Mouse (Mus musculus): ENCODE measurements around the gene Sertad2.

The Sertad2 gene

DNA sequence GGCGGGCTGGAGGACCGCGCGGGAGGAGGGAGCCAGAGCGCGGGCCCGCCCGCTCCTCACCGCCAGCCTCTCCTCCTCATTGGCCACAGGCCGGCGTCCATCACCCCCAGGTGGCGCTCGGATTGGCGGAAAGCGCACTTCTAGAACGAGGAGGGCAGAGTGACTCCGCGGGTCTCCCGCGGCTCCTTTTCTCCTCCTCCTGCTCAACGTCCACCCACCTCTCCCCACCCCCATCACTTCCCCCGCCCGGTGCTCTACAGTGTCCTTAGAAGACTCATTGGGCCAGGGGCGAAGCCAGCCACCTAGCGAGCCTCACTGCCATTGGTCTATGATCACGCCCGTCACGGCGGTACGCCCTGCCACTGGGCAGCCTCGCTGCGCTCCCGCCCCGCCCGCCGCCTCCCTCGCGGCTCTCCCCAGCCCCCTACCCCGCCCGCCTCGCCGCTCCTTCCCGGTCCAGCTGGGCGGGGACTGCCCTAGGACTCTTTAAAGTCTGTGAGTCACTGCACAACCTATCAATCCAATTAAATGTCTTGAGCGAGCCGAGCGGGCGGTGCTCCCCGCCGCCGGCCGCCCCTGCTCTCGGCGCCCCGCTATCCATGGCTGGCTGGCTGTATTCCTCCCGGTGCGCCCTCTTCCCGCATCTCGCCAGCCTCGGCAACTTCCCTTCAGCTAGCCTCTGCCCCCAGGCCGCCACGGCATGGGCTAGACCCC, at the start of gene Sertad2:
Sertad2 (plus strand) TSS at position 515 of the 714 bp plus-strand sequence.
- DNase-seq (ENCODE audit: low read depth, low spot score): peak; percentile 99

GRCm38 (mm10) chr11:20493922-20494626, 49.0 kb upstream of the Sertad2 start:
- no peak for DNase-seq (ENCODE audit: low read depth, low spot score)

GRCm38 (mm10) chr11:20500516-20500915, 42.5 kb upstream of the Sertad2 start:
- no peak for DNase-seq (ENCODE audit: low read depth, low spot score)

- DNase-seq (ENCODE audit: low read depth, low spot score): no peak
Observed at GRCm38 (mm10) chr11:20501160-20501955, 41.7 kb upstream of the Sertad2 start.

DNA sequence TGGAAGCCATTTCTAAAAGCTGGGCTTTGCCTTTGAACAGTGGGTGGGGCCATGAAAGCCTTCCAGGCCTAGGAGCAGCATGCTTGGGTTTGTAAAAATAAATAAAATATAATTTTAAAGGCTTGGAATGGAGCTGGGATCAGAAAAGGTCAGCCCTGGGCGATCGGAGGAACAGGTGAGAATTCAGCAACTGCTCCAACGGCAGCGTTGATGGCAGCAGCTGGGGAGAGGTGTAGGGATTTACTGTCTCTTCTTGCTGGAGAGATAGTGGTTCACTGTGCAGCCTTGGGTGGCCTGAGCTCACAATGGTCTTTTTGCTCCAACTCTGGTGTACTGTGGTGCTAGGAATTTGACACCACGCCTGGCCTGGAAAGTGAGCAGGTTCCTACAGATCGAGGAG, 29.5 kb upstream of the Sertad2 start:
- no peak for DNase-seq (ENCODE audit: low read depth, low spot score)

DNA sequence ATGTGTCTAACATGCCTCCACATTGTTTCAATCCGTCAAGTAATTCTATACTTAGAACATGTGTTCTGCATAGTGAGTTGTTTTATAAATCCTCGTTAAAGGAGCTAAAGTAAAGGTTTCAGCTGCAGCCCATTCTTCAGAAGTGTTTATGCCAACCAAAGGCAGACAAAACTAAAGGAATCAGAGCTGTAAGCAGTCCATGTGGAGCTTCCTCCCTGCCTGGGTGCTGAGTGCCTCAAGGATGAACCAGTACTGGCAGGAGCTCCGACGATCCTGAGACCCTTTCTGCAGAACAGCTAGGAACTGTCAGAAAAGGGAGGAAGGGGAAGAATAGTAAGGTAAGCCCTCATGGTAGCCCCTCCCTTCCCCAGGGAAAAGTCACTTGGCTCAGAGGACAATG, 28.3 kb upstream of the Sertad2 start:
- DNase-seq (ENCODE audit: low read depth, low spot score): no peak

DNA sequence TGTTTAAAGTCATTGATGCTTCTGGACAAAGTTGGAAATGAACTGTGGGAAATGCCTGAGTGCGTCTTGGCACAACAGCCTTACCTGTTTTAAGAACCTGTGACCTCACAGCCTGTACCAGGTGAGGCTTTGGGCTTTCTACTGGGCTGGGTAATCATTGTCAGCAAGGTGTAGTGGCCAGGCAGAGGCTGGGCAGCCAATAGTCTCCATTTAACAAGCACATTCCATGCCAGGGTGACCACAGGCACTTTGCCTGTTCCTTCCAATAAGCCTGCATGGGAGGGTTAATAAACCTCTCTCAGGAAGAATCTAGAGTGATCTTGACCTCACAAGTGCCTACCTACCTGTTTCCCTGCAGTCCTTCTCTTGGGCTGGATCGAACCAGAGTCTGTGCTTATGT, 21.7 kb upstream of the Sertad2 start:
- no peak for DNase-seq (ENCODE audit: low read depth, low spot score)

DNA sequence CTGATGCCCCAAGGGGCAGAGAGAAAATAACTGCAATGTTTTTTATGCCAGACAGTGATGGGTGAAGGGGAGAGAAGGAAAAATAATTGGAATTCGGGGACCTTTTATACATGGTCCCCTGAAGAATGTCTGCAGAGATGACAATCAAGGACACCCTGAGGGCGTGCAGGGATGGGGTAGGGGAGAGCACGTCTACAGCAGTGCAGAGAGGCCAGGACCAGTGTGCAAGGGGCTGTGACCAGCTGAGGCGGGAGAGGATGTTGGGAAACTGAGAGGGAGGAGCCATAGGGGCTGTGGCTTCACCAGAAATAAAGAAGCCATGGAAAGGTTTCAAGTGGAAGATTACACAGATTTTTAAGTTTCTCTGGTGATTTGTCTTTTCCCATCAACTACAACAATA, 20.3 kb upstream of the Sertad2 start:
- DNase-seq (ENCODE audit: low read depth, low spot score): no peak

GRCm38 (mm10) chr11:20524435-20524834, 18.6 kb upstream of the Sertad2 start:
- DNase-seq (ENCODE audit: low read depth, low spot score): no peak

DNA sequence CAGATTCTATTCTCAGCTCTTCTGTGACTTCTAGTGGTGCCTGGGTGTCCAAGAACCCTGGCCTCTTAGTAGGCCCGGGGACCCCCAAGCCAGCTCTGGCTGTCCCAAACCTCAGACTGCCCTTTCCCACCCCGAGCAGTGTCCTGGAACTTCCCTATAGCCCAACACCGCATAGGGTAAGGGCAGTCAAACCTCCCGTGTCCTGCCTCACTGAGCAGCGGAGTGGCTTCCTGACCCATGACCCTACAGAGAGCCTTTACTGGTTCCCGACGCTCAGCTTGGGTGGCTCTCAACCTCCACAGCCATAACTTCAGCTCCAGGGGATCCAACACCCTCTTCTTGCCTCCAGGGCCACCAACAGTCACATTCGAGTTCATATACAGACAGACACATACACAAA, 17.1 kb upstream of the Sertad2 start:
- DNase-seq (ENCODE audit: low read depth, low spot score): no peak

DNA sequence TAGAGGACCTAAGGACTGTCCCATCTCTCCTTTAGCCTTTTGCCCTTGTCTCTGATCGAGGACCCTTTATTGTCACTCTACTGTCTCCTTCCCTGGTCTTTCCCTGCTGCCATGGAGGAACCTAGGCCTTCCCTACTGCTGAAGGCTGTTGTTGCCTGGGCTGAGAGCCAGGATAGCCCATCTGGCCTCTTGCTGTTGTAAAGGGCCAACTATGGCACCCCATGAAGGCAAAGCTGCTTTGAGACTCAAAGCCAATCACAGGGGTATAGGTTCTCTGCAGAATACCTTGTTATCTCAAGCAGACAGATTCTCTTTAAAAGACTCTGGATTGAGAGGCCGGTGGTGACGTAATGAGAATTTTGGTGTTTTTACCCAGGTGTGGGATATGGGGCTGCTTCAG, 15.2 kb upstream of the Sertad2 start:
- no peak for DNase-seq (ENCODE audit: low read depth, low spot score)

DNA sequence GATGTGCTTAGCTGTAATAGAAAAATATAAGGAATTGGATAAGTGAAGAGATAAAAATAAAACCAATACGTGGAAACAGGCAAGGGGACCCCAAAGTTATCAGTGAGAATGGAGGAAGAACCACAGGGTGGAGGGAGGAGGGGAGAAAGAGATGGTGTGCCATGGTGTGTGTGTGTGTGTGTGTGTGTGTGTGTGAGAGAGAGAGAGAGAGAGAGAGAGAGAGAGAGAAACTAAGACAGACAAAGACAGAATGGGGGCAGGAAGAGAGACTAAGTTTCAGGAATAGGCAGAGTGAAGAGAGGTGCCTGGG, 11.4 kb upstream of the Sertad2 start:
- no peak for DNase-seq (ENCODE audit: low read depth, low spot score)

DNA sequence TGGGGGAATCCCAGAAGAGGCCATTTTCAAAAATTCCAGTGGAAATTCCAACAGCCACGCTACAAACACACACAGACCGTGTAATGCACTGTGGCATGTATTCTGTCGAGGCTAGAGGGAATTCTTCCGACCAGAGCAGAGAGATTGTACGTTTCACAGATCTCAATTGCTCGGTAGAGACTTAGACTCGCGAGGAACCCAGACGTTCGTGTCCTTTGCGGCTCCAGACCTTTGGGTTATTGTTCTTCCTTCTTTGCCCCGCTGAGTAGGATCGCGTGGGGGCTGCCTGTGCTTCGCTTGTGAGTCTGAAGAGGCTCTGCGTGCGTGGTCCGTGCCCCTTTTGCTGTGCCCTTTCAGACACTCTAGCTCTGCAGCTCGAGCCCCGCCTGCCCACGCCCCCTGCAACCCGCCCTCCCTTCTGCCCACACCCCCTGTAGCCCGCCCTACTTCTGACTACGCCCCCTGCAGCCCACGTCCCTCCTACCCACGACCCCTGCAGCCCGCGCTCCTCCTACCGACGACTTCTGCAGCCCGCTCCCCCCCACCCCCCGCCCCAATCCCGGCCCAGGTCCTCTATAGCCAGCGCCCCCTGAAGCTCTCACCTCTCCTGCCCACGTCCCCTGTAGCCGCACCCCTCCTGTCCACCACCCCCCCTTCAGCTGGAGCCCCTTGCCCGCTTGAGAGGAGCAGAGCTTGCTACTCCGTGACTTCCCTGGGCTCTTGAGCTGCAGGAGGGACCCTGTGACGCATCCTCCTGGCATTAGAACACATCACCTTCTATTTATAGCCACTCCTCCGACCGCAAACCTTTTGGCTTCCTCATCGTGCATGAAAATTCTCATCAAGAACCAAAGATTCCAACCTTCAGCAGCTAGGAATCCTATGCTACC, 10.8 kb upstream of the Sertad2 start:
- DNase-seq (ENCODE audit: low read depth, low spot score): no peak

DNA sequence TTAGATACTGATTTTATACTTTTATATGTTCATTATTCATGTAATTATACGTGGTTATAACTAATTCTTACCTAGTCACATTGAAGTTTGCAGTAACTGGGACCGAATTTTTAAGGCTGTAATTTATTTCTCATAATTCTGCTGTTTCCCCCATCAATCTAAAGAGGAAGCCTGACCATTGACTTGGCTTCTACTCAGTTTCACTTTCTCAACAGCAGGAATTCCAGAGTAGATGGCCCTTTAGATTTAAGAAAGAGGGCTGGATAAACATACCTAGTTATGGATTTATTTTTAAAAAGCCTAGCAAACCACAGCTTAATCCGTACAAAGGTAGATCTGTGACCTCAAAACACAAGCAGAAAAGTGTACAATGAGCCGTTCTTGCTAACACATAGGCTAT, 9.8 kb upstream of the Sertad2 start:
- no peak for DNase-seq (ENCODE audit: low read depth, low spot score)

DNA sequence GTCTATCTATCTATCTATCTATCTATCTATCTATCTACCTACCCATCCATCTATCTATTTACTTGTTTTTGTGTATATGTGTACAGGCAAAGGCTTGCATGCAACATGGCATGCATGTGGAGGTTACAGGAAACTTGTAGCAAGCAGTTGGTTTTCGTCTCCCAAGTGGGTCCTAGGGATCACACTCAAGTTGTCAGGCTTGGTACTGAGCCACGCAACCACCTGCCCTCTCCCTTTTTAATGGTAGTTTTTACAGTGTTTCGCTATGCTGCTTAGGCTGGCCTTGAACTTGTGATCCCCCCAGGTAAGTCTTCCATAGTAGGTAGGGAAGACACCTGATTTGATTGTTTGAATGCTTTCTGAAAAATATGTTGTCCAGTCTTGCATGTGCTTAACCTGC, 5.8 kb upstream of the Sertad2 start:
- no peak for DNase-seq (ENCODE audit: low read depth, low spot score)

DNA sequence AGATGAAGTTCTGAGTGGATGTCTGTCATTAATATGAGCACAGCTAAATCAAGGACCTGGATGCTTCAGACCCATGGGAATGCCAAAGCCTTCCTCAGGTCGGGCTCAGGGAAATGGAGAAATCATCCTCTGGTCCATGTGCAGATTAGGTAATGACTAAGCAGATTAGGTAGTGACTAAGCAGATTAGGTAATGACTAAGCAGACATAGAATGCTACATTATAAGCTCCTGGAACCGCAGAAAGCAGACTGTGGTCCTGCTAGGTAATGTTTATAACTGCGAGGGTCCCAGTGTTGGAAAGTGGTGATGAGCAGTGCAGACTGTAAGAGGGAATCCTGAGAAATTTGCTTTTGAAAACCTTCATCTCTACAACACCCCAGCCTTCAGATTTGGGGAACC, 4.6 kb upstream of the Sertad2 start:
- DNase-seq (ENCODE audit: low read depth, low spot score): no peak

GRCm38 (mm10) chr11:20541280-20541679, 1.8 kb upstream of the Sertad2 start:
- DNase-seq (ENCODE audit: low read depth, low spot score): no peak

GRCm38 (mm10) chr11:20541995-20542637, 937 bp upstream of the Sertad2 start:
- no peak for DNase-seq (ENCODE audit: low read depth, low spot score)

GRCm38 (mm10) chr11:20543453-20544120, 534 bp downstream of the Sertad2 start:
- no peak for DNase-seq (ENCODE audit: low read depth, low spot score)

DNA sequence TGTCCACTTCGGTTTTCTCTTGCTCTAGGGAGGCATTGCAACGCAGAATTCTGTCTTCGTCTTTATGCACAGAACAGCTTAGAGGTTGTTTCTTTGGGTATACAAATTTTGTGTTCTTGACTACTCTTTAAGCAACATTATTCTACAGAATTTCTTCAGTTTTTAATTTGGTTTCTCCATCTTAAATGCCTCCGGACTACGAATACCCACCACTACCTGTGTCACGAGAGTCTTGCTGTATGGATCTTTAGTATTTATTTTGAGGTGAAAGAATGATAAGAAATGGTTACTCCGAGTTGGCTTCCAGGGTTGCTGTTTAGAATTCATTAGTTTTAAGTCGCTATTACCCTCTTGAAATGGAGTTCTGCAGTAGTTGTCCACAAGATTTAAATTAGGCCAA, 1.3 kb downstream of the Sertad2 start:
- DNase-seq (ENCODE audit: low read depth, low spot score): no peak

All from telencephalon, adult 2 months (tissue).